Mouse (Mus musculus) cerebellum, adult 11-12 months (tissue): ENCODE data around the gene 5330417C22Rik.
"Not testable (repeated sequence)": the region's sequence is repeated elsewhere in the genome, so short reads cannot be mapped to it uniquely, and the experiment has no call there.

Experiments used
- DNase-seq: peaks from one replicate; pipeline ENCODE4 v3.0.0; 2022

Gene 5330417C22Rik

DNA sequence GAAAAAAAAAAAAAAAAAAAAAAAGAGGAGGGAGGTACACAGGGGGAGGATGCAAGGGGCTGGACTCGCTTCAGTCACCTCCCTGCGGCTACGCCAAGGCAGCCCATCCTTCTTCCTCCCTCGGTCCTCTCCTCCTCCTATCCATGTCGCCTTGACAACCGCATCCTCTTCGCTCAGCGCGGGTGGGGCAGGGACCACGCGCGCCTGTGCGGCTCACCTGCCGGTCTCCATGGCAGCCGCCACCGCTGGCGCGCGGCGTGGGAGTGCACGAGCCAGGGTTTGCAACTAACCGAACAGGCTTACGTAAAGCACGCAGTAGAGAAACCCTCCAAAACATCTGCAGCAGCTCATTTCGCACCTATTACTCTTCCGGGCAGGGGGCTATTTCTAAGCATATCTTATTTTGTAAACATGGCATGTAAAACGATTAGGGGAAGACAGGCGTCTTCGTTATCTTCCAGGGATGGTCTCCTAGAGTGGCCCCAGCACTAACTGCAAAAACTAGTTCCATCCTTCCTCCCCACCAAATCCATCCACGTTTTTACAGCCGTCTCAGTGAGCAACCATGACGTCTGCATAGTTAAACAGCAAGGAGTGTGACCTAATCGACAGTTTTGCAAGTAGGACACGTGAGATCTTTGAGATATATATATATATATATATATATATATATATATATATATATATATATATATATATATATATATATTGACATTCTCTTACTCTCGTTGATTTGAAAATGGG, at the start of gene 5330417C22Rik:
Gene 5330417C22Rik, minus strand, starts transcription at position 20 of the 744 bp plus-strand sequence.
- peak; percentile 57 for DNase-seq

DNA sequence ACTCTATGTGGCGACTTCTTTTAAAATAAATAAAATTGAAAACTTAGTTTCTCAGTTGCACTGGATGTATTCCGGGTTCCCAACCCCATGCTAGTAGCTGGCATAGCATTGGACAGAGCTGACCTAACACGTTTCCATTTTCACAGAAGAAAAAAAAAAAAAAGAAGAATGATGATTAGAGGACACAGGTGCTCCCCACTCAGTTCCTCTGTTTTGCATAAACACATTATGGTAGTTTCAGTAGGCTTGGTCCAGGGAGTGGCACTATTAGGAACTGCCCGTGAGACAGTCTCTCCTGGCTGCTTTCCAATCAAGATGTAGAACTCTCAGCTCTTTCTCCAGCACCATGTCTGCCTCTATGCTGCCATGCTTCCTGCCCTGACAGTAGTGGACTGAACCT, 48.2 kb upstream of the 5330417C22Rik start:
- DNase-seq: no peak

DNA sequence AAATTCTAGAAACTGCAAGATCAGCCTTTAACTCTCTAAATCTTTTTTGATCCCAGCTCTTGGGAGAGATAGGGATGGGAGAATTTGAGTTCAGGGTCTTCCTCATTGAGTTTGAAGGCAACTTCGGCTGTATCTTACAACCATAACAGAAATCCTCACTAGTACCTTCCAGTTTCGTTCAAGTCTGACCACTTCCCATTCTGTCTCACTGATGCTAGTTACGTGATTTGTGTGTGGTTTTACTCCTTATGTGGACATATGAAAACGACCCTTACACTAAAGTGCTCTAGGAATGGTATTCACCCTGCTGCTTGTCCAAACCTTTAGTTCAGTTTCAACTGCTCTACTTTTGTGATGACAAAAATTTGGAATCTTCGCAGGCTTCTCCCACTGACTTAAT, 37.7 kb upstream of the 5330417C22Rik start:
- DNase-seq: no peak

DNA sequence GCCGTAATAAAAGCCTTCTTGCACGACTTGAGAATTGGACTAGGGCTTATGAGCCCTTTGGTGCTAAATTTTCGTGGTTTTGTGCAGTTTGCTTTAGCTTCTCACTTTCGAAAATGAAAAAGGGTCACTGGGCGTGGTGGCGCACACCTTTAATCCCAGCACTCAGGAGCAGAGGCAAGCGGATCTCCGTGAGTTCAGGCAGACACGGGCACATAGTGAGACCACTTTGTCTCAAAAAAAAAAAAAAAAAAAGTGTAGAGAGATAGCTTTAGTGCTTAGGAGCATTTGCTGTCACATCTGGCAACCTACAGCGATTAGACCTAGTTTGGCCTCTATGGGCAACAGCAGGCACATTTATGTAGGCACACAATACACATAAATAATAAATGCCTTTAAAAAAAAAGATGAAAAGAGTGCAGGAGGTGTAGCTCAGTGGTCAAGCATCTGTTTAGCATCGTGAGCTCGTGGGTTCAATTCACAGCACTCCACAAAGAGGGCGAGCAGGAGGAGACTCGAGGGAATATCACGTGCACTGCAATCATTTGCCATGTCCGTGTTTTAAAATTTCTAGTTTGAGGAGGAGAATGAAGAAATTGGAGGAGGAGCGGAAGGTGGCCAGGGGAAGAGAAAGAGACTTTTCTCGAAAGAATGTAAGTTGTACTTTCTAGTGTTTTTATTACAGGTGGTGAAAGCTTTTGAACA, 36.1 kb upstream of the 5330417C22Rik start:
- no peak for DNase-seq

DNA sequence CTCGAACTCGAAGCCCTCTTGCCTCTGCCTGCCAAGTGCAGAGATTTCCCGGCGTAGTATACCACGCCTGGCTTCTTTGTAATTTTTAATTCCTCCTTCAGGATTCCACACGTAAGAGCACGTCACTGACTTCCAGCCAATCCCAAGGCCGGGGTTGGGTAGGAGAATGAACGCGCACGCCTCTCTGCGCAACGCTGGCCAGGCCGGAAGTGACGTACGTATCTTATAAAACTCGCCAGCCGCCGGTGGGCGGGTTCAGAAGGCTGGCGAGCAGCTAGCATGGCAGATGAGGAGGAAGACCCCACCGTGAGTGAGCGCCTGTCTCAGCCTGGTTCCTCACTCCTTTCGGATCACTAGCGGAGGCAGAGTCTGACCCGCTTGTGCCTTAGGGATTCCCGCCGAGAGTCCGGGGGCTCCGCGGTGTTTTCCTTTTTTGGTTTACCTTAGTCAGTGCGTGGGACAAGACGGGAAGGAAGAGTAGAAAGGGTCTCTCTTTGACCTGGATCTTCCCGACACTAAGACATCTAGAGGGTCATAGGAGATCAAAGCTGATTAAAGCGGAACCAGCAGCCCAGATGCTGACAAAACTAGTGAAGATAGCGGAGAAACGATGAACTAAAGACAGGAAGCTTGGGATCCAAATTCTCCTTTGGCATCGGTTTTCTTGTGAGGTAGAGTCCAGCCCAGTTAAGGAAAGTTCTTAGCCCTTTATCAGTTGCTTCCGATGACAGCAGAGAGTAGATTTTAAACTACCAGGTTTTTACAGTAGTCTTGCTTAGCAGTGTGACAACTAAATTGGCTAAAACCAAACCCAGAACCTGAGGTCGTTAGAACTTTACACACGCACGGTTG, 35.3 kb upstream of the 5330417C22Rik start, which contains the start of gene Taf13:
Gene Taf13, plus strand, starts transcription at position 256 of the 852 bp plus-strand sequence.
- peak; percentile 96 for DNase-seq

DNA sequence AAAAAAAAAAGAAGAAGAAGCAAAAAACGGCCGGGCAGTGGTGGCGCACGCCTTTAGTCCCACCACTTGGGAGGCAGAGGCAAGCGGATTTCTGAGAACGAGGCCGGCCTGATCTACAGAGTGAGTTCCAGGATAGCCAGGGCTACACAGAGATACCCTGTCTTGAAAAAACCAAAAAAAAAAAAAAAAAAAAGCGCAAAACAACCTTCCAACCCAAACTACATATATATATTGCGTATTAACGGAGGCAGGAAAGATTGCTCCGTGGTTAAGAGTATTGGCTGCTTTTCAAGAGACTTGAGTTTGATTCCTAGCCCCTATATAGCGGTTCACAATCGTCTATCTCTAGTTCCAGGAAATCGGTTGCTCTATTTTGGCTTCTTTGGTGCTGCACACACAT, 34.5 kb upstream of the 5330417C22Rik start:
- peak; percentile 27 for DNase-seq

DNA sequence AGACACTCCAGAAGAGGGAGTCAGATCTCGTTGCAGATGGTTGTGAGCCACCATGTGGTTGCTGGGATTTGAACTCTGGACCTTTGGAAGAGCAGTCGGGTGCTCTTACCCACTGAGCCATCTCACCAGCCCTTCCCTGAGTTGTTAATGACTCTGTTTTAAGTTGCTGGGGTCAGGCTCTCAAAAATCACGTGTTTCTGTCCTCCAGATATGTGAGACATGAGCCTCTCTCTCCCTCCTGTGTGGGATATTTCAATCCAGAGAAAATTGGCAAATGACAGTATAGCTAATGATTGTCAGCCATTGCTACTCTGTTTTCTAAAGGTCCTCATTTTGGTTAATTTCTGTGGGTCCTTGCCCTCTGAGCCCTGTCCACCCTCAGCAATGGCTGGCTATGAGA, 33.3 kb upstream of the 5330417C22Rik start:
- DNase-seq: not testable (repeated sequence)

DNA sequence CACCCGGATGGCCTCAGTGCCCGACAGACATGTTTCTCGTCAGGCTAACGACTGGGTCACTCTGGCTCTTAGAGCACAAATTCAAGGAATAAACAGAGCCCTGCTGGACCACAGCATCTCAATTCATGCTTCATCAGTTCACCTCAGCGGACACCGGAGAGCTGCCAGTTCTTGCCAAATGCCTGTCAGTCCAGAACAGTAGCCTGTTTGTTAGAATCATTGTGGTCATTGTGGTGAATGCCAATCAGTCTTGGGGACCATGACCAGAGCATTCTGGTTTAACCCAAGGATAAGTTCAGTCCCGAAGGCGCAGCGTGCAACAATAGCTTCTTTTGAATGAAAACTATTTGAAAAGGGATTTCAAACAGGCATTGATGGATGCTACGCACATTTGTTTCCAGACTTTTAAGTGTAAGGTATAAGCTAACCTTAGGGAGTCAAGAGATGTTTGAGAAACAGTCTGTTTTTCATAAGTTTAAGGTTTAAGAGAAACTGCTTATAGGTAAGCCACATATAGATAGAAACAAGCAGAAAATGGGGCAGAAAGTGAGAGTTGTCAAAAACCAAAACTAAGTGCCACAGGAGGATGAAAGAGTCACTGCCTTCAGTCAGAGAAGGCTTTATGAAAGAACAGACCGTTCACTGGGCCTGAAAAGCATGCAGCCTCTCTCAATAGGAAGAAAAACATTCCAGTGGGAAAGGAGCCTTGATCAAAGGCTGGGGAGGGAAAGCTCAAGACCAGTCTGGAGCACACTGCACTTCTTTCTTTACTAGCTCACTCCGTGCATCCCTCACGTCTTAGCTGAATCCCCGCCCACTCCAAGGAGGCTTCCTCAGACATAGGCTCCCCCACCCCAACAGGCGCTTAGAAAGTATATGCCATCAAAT, 31.9 kb upstream of the 5330417C22Rik start:
- peak; percentile 17 for DNase-seq

DNA sequence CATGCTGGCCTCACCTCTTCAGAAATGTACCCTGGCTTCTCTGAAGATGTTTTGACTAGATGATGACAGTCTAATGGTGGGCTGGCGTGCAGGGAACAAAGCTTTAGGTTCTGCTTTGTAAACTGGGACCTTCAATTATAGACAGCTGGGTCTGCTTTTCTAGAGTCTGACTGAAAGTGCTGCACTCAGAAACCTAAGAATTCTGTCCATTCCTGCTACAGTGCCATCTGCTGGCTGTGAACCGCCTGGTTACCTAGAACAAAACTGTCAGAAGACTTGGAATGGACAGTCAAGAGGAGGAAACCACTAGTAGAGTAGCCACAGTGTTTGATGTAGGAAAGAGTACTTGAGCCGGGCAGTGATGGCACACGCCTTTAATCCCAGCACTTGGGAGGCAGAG, 27.0 kb upstream of the 5330417C22Rik start:
- peak; percentile 69 for DNase-seq

DNA sequence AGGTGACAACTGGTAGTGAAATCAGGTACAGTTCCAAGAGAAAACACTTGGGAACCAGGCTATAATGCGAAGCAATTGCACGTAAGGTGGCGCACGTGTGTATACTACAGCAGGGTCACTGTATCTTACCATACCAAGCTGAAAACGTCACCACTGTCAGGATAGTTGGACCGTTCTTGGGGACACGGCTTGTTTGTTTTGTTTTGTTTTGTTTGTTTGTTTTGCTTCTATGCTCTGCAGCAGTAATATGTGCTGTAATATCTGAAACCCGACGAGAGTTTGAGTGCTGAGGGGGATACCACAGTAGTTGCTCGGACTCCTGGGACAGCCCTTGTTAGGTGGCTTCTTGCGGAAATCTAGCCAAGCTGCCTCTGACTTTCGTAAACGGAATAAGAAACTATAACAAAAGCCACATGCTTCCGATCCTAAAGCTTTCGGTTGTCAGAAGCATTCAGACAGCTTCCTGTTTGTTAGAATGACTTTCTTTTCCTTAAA, 26.5 kb upstream of the 5330417C22Rik start:
- no peak for DNase-seq

DNA sequence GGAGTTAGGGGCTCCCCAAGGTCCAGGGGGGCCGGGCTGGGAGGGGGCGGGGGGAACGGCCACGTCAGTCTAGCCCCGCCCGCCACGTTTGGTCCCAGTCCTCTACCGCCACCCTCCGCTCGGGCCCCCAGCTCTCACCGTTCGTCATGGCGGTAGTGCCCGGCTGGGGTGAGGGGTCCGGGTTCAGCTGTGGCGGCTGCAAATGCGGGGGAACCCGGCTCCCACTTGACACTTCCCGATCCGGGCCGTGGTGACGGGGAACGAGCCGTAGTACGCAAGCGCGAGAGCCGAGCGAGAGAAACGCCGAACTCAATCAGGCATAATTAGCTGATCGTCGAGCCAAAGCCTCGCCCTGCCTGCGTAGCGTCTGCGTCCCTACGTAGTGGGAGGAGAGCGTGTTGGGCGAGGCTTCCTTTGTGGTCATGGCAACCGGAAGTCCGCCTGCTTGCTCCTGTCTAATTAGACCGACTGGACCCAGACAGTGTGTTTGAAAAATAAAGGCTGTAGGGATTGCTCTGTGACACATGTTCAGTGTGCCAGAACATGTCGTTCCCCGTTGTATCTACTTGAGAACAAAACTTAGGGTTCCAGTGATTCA, 25.9 kb upstream of the 5330417C22Rik start, which contains the start of gene Tmem167b:
Gene Tmem167b, minus strand, starts transcription at position 334 of the 598 bp plus-strand sequence.
- peak; percentile 98 for DNase-seq

DNA sequence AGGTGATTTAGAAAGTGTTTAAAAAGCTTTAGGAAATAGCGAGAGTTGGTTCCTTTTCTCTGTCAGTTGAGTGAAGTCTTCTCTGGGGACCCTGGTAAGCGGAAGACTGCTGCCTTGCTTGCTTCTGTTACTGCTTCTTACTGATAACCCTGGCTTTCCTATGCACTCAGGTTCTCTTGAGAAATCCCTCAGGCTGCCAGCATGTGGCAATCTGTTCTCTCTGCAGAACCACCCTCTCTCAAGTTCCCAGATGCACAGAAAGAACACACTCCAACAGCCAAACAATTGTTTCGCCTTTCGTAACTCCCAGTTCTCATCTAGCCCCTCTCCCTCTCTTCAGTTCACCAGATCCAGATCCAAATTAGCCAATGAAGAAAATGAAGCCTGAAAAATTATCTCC, 21.6 kb upstream of the 5330417C22Rik start:
- no peak for DNase-seq

DNA sequence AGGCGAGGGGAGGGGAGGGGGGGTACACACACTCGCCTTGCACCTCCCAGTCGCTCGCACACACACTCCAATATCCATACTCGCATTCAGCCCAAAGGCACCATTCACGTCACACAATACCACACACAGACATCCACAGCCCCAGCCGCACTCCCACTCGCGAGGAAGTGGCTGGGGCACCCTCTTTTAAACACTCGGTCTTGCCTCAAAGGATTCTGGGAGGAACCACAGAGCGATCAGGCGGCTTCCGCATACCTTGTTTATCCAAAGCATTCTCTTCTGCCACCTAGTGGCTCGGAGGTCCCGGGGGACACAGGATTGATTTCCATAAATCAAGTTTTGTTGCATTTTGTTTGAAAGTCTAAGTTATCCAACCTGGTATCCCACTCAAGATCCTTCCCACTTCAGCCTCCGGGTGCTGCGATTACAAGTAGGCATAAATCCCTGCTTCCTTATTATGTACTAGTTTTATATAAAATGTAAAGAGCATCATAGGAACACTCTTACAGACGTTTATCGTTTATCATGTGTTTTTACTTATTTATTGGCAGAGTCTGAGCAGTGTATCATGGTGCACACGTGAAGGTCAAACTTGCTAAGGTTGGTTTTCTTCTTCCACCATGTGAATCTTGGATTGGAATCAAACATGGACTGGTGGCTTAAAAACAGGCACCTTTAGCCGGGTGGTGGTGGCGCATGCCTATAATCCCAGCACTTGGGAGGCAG, 18.4 kb upstream of the 5330417C22Rik start:
- peak; percentile 92 for DNase-seq

DNA sequence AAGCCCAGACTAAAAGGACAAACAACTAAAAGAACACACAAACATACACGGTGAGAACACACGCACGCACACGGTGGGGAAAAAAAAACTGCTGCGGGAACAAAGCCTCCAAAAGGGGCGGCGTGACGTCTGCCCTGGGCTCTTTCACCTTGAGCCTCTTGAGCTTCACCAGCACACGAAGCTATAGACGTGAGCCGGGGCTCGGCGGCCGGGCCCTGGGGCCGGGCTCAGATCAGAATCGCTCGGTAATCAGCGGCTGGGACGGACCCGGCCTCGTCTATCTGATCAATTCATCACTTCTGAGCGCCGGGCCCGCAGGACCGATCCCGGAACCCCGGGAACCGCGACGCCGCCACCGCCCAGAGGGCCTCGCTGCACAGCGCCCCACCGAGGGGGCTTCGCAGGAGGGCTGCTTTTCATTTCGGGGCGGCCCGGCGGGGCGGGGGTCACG, 17.8 kb upstream of the 5330417C22Rik start:
- DNase-seq: no peak

DNA sequence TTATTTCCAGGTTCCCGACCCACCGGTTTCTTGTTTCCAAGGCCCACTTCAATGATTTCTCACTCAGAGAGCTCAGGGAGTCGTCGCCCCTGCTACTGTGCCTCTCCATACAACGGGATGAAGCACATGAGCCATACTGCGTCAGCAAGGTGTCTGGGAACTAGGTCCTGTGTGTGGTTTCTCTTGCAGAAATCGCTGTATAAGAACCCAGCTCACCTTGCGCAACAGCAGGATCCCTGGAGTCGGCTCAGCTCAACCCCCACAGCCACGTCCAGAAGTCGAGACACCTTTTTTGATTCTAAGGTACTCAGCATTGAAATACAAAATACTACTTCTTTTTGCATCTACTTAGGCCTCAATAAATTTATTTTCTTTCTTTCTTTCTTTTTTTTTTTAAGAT, 6.0 kb upstream of the 5330417C22Rik start:
- DNase-seq: no peak

DNA sequence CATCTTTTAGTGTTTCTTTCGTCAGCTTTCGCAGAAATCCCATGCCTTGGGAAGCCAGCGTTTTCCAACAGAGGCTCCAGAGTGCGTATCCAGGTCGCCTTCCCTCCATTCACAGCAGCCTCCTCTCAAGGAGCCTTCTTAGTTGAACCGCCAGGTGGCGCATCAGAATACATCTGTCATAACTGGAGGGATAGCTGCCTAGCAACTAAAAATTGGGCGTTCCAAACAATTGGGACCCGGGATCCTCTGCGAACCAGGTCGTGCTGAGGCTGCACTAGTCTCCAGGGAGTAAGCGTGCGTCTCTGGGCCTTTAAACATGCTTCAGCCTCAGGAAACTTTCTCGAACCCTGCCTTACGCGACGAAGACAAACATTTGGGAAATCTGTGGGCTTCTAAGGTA, 967 bp upstream of the 5330417C22Rik start:
- peak; percentile 76 for DNase-seq

DNA sequence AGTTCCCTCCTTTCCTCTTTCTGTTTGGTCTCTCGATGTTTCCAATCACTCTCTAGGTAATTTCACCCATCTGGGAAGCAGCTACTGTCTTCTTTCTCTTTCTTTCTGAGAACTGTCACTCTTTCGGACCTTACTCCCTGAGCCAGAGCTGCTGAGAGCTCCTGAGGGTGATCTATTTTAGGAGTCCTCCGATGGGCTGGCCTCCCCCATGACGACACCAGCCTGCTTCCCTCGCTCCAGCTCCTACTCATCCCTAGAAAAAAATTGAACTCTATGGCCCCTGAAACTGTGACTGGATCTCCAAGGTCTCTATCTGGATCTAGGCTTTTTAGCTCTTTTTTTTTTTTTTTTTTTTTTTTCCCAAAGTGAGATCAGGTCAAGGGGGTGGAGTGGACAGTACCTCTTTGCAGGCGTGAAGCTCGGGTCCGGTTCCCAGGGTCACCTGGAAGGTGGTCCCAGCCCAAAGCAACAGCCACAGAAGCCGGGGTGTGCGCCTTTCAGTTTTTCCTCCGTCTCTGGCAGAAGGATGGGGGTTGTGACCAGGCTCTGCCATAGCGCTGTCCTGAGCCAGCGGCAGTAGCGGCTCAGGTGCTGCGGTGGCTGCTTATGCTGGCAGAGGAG, 330 bp downstream of the 5330417C22Rik start:
- DNase-seq: no peak

DNA sequence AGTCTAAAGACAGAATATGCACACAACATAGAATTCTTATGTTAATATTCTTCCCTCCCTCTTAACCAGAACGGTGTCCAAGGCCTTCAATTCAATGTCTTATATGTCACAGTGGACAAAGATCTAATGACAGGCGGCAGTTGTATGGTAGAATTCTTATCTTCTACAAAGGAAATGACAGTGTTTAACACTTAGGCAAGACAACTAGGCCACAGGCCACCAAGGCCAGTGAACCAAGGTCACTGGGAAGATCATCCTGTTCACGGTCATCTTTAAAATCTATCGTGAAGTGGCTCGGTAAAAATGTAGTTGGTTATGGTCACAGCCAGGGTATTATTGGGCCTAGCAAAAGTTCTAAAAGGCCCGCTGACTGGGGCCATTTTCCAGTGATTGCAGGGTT, 2.4 kb downstream of the 5330417C22Rik start, which contains the start of gene 1700013F07Rik:
Gene 1700013F07Rik, plus strand, starts transcription at position 200 of the 400 bp plus-strand sequence.
- no peak for DNase-seq

DNA sequence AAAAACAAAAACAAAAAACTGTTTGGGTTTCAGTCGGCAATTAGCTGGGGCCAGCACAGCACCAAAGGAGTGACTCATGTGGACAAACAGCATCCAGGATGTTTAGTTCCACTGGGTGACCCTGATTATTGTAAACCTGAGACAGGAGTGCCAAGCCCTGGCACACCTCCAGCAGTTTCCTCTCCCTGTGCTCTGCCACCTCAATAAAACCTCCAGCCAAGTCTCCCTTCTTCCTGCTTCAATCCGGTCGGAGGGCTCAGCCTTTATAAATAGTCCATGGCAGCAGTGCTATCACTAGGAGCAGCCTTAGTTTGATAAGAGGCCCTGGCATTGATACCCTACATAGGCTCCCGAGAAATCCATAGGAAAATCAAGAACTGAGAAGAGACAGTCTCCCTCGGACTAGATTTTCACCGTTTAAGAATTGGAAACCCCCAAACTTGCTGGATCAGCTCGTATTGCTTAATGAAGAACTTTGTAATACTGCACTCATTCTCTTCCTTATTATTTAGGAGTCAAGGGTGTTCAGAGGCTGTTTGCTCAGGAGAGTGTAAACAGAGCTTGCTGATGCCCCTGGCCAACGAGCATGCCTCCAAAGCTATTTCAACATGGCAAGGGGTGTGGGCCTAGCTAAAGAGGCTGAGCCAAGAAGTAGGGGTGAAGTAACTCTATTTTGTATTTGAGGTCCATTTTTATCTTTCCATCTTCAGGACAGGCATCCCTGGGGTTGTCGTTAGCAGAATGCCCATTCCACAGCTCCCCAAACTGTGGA, 3.0 kb downstream of the 5330417C22Rik start:
- no peak for DNase-seq
